Mouse (Mus musculus): ENCODE measurements around the gene Gm14393. TPM values are rescaled to one million over a fixed set of nuclear protein-coding genes. Genes with fewer than 3 reads are reported as not detected.

Gene Gm14393
- under 1 TPM in 1 of 2 experiments, not detected in 1; 0.74 TPM for polyA plus RNA-seq (2012; fragmentation: generic; extraction: Trizol)

DNA sequence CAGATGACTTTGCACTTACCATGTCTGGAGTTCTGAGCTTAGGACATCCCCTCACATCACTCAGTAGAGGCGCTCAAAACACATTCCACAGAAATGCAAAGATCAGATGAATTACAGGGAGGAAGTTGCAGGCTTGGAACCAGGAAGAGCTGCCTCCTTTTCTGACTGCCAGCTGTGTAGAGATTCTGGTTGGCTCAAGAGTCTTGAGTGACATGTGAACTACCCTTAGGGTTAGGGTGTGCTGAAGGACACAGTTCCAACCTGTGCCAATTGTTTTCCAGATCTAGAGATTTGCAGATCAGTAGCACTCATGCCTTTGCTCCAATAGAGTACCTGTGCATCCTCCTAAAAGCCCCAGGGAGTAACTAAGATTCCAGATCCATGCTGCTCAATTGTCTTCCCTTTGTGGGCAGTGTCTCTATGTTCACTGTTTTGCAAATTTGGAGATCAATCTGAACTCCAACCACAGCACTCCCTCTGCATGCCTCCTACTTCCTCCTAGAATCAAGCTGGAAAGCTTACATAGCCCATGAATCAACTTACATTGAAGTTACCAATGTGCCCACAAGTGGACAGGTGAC lies at the start of gene Gm14393:
TSS of gene Gm14393 (minus strand) at position 101 of the 581 bp plus-strand sequence.

Other genes with a start within 250 kb of the Gm14393 start
- gene Gm14444, start 57.5 kb downstream of the Gm14393 start, polyA plus RNA-seq (2012; fragmentation: generic; extraction: Trizol) = under 1 TPM in 1 of 2 experiments, not detected in 1; 0.11 TPM
- gene Gm14399, start 74.2 kb upstream of the Gm14393 start, polyA plus RNA-seq (2012; fragmentation: generic; extraction: Trizol) = 1 to 10 TPM in 1 of 2 experiments, under 1 TPM in 1; 0.16 to 1.2 TPM
- under 1 TPM; 0.02 to 0.35 TPM for gene Gm14443, start 108.1 kb upstream of the Gm14393 start, polyA plus RNA-seq (2012; fragmentation: generic; extraction: Trizol)
- 1 to 10 TPM in 1 of 2 experiments, under 1 TPM in 1; 0.73 to 6.5 TPM for gene Gm14391, start 139.1 kb upstream of the Gm14393 start, polyA plus RNA-seq (2012; fragmentation: generic; extraction: Trizol)
- not detected for gene Gm14440, start 207.3 kb upstream of the Gm14393 start, polyA plus RNA-seq (2012; fragmentation: generic; extraction: Trizol)

Data from C3H10T1/2 (cell line).